Mouse (Mus musculus) lung, embryonic 14.5 days (tissue): ENCODE measurements at regions not wholly inside any gene's neighbourhood (a gene's known extent, or its start where the extent isn't known, plus 50 kb on each side); places are given as distances from the start of the nearest gene placed in this dataset.
A peak's percentile ranks its signal among the peaks of the same experiment; 100 is the strongest.

ENCODE experiments used
- ATAC-seq: fragments of 200-750 bp; cut with Nextera tagmentation; 2 replicates; pipeline ENCODE4 v1.8.0; 2017; ENCODE audit warnings: mild to moderate bottlenecking, moderate TSS enrichment, moderate library complexity; ENCODE audit not compliant: insufficient read depth
- DNase-seq: peaks from one replicate; pipeline ENCODE4 v3.0.0-alpha.2; 2015
- H3K27ac ChIP-seq: fragments of 300-500 bp; sonication (generic); 2 replicates; pipeline ENCODE4 v1.5.1; 2014; ENCODE audit warnings: low read depth, mild to moderate bottlenecking, moderate library complexity
- H3K27me3 ChIP-seq: fragments of 300-500 bp; sonication (generic); 2 replicates; pipeline ENCODE4 v1.6.1; 2014; ENCODE audit warnings: low read length, control low read depth; ENCODE audit not compliant: insufficient read depth
- H3K36me3 ChIP-seq: fragments of 300-500 bp; sonication (generic); 2 replicates; pipeline ENCODE4 v1.6.1; 2014; ENCODE audit warnings: control low read depth; ENCODE audit not compliant: insufficient read depth
- H3K4me1 ChIP-seq: fragments of 300-500 bp; sonication (generic); 2 replicates; pipeline ENCODE4 v1.6.1; 2014; ENCODE audit warnings: antibody characterized with exemption, control low read depth; ENCODE audit not compliant: insufficient read depth
- H3K4me2 ChIP-seq: fragments of 300-500 bp; sonication (generic); 2 replicates; pipeline ENCODE4 v1.6.1; 2014; ENCODE audit warnings: mild to moderate bottlenecking
- H3K4me3 ChIP-seq: fragments of 300-500 bp; sonication (generic); 2 replicates; pipeline ENCODE4 v1.5.1; 2014; ENCODE audit warnings: low read depth, low read length
- H3K9ac ChIP-seq: fragments of 300-500 bp; sonication (generic); 2 replicates; pipeline ENCODE4 v1.6.1; 2014
- H3K9me3 ChIP-seq: fragments of 300-500 bp; sonication (generic); 2 replicates; pipeline ENCODE4 v1.6.1; 2016; ENCODE audit warnings: low read depth, low read length, control low read depth
- CTCF ChIP-seq: IDR thresholded peaks from 2 replicates; pipeline ENCODE4 v1.5.1; 2016; ENCODE audit warnings: antibody characterized with exemption, low read depth
- WGBS: fragments of 180-500 bp; shearing (Covaris S2); extraction: QIAGEN DNeasy Blood & Tissue Kit; methylation state at CpG from one replicate; pipeline ENCODE4 v1.1.7; 2014; 5-methylcytosine and 5-hydroxymethylcytosine counted together

DNA sequence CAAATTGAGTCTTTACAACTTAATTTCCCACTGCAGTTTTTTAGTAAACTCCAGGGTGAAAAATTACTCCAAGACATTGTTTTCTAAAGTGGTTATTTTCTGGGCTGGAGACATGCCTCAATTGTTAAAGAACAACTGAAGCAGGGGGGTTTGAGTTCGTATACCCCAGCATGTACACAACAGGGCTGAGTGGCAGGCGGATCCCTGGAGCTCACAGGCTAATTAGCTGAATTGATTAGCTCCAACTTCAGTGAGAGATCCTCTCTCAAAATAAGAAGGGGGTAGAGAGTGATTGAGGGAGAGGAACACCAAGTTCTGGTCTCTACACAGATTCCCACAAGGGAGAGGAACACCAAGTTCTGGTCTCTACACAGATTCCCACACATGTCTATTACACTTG, 164.2 kb downstream of the Wdr20rt start:
- no peak overlapping the region for H3K9ac ChIP-seq
- H3K36me3 ChIP-seq = no peaks in the 10 kb centered on the region
- H3K9me3 ChIP-seq = no peaks in the 10 kb centered on the region
- no peak for TF ChIP-seq CTCF
- no peak overlapping the region for H3K4me3 ChIP-seq
- H3K4me1 ChIP-seq = no peaks in the 10 kb centered on the region
- no peak overlapping the region for H3K27ac ChIP-seq
- 71% methylated on average over 2 of the region's 2 CpGs for WGBS
- no peaks in the 10 kb centered on the region for H3K27me3 ChIP-seq
- no peak for DNase-seq
- ATAC-seq = no peak
- no peak overlapping the region for H3K4me2 ChIP-seq

DNA sequence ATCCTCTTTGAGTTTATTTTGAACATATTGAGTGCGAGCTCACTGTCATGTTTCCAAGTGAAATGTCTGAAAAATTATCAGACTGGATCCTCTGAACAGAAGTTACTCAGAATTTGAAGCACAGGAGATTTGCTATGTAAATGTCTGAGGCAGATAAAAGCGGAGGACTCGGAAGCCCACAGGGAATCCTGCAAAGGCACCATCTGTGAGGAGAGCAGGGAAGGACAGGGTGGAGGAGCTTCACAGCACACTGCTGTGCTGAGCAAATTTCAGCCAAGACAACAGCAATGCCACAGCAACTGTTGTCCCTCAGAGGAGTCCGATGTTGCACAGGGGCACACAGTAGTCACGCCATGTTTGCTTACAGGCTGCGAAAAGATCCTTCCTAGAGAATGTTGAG, 165.0 kb downstream of the Wdr20rt start:
- H3K27me3 ChIP-seq = no peaks in the 10 kb centered on the region
- no peaks in the 10 kb centered on the region for H3K36me3 ChIP-seq
- H3K4me3 ChIP-seq = no peak overlapping the region
- no peak overlapping the region for H3K9ac ChIP-seq
- no peak overlapping the region for H3K27ac ChIP-seq
- ATAC-seq = no peak
- no peaks in the 10 kb centered on the region for H3K4me1 ChIP-seq
- no peaks in the 10 kb centered on the region for H3K9me3 ChIP-seq
- TF ChIP-seq CTCF = no peak
- DNase-seq = no peak
- H3K4me2 ChIP-seq = no peak overlapping the region
- whole genome bisulfite sequencing = 92% methylated on average over 6 of the region's 6 CpGs

DNA sequence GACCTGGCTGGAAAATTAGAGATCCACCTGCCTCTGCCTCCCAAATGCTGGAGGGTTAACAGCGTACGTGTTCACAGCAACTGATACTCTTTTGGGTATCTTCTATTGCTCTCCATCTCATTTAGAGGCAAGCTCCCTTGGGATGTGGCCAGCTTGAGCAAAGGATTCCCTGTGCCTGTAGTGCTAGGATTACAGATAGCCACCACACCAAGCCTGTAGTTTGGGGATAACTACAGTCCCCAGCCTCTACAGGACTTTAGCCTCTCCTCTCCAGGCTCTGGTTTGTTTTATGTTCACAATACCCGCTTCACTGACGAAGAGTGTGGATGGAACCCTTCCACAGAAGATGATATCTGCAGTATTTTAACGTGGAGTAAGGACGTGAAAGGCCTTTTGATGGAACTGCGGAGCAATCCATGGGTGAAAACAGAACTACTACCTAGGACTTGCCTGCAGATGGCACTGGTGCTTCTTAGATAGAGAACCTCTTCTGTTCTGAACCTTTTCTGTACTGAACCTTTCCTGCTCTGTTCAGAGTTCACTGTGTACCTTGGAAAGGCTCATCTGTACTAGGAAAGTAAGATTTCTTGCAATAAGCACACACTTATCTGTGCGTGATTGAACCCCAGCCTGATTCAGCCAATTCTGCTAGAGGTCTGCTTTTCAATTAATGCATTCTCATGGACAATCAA, 176.6 kb downstream of the Wdr20rt start:
- WGBS = 46% methylated on average over 8 of the region's 8 CpGs
- H3K4me1 ChIP-seq = no peaks in the 10 kb centered on the region
- ATAC-seq = peak; percentile 69; the same call in 1 of the 2 replicates
- TF ChIP-seq CTCF = peak; percentile 68
- DNase-seq = peak; percentile 71
- no peak overlapping the region for H3K4me3 ChIP-seq
- H3K9ac ChIP-seq = no peak overlapping the region
- no peak overlapping the region for H3K4me2 ChIP-seq
- no peaks in the 10 kb centered on the region for H3K27me3 ChIP-seq
- no peaks in the 10 kb centered on the region for H3K9me3 ChIP-seq
- no peaks in the 10 kb centered on the region for H3K36me3 ChIP-seq
- H3K27ac ChIP-seq = no peak overlapping the region

DNA sequence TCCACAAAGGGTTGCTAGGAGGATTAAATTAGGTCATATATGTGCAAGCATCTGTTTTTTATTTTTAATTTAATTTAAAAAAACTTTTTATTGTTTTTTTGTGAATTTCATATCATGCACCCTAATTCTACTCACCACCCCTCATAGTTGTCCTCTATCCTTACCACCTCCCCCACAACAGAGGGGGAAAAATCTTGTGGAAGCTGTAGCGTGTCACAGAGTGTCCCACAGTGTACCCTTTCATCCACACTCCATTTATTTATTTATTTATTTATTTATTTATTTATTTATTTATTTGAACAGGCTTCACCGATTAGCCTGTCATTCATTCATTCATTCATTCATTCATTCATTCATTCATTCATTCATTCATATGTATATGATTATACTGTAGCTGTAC, 177.8 kb downstream of the Wdr20rt start:
- 86% methylated on average over 2 of the region's 2 CpGs for WGBS
- H3K36me3 ChIP-seq = no peaks in the 10 kb centered on the region
- H3K4me2 ChIP-seq = no peak overlapping the region
- no peak for ATAC-seq
- H3K27ac ChIP-seq = no peak overlapping the region
- no peak for TF ChIP-seq CTCF
- H3K27me3 ChIP-seq = no peaks in the 10 kb centered on the region
- H3K9ac ChIP-seq = no peak overlapping the region
- H3K4me1 ChIP-seq = no peaks in the 10 kb centered on the region
- H3K4me3 ChIP-seq = no peak overlapping the region
- H3K9me3 ChIP-seq = no peaks in the 10 kb centered on the region
- no peak for DNase-seq

DNA sequence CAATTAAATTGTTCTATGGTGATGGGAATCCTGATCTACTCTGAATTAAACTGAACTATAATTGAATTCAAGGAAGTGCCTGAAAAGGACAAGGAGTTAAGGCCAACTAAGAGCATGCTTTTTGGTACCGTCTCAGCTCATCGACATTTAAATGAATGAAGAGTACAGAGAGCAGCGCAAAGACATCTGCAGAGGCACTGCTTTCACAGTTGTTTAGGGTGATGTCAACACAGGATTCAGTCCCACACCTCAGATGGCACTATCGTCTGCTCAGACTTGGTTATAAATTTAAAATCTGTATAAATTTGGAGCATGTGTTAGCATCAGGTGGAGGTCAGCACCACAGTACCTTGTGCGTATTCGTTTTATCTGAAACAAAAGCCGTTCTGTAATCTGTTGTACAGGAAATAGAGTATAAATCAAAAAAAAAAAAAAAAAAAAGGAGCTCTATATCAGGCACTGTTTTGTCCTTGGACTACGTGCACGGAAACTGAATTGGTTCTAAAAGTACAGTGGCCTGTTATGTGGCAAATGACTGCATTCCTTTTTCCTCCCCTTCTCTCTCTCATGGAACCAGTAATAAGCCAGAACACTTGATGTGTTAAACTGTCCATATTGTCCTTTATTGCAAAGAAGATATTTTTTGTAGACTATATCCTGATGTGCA, 187.8 kb downstream of the Wdr20rt start:
- Histone ChIP-seq H3K27ac (no peak overlapping the region), H3K9me3 (no peaks in the 10 kb centered on the region), H3K36me3 (no peaks in the 10 kb centered on the region), H3K4me2 (no peak overlapping the region), H3K9ac (no peak overlapping the region), H3K4me3 (no peak overlapping the region), H3K27me3 (no peaks in the 10 kb centered on the region), H3K4me1 (no peaks in the 10 kb centered on the region)
- DNase-seq (no peak), ATAC-seq (no peak)
- TF ChIP-seq CTCF = no peak
- WGBS = 52% methylated on average over 9 of the region's 9 CpGs

DNA sequence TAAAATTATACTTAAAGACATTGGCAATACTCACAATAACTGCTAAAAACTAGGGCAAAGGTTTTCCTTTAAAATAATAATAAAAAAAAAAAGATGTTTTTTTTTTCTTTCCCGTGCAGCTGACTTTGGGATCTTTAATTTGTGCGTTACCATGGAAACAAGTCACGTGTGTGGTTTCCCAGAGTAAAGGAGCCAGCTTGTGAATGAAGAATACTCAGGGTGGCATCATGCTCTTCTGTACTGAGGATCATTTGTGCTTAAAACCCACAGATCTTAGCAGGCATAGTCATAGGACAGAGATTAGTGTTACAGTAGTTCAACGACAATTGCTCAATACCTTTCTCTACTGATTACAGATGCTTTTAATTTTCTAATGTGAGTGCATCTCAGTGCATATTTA, 189.1 kb downstream of the Wdr20rt start:
- Histone ChIP-seq H3K4me2 (no peak overlapping the region), H3K4me1 (no peaks in the 10 kb centered on the region), H3K27ac (no peak overlapping the region), H3K36me3 (no peaks in the 10 kb centered on the region), H3K27me3 (no peaks in the 10 kb centered on the region), H3K4me3 (no peak overlapping the region), H3K9ac (no peak overlapping the region), H3K9me3 (no peaks in the 10 kb centered on the region)
- DNase-seq (no peak), ATAC-seq (no peak)
- WGBS = 51% methylated on average over 4 of the region's 4 CpGs
- TF ChIP-seq CTCF = no peak

DNA sequence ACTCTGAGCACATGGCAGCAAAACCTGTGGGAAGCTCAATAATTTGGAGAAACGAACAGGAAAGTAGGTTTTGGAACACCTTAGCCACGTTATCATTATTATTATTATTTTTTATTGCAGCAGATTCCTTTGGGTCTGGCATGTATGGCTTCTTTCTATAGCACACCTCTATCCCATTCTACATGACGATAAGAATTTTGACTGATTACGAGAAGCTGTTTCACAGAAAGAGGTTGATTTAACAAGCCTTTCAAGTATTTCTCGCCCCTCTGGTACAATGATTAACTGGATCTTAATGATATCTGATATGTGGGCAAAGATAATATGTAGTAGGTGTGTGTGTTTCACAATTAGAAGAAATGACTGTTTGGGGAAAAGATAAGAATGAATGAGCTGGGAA, 191.6 kb downstream of the Wdr20rt start:
- Histone ChIP-seq H3K9me3 (no peaks in the 10 kb centered on the region), H3K4me1 (no peaks in the 10 kb centered on the region), H3K9ac (no peak overlapping the region), H3K36me3 (no peaks in the 10 kb centered on the region), H3K27me3 (no peaks in the 10 kb centered on the region), H3K4me3 (no peak overlapping the region), H3K4me2 (no peak overlapping the region), H3K27ac (no peak overlapping the region)
- no peak for DNase-seq
- no peak for ATAC-seq
- WGBS = 58% methylated on average over 5 of the region's 5 CpGs
- no peak for TF ChIP-seq CTCF
